Mouse (Mus musculus) embryonic facial prominence, embryonic 12.5 days (tissue): Measurements from ENCODE around the gene Morn1. TPM values are rescaled to one million over a fixed set of nuclear protein-coding genes. Genes with fewer than 3 reads are reported as not detected.

Experiments
- ATAC-seq: fragments of 200-750 bp; cut with Nextera tagmentation; 2 replicates; pipeline ENCODE4 v1.8.0; 2017; ENCODE audit not compliant: insufficient number of reproducible peaks, insufficient read depth, low FRiP score, low TSS enrichment
- H3K27ac ChIP-seq: fragments of 300-500 bp; sonication (generic); 2 replicates; pipeline ENCODE4 v1.5.1; 2016; ENCODE audit warnings: mild to moderate bottlenecking
- H3K27me3 ChIP-seq: fragments of 300-500 bp; sonication (generic); 2 replicates; pipeline ENCODE4 v1.6.1; 2016; ENCODE audit warnings: mild to moderate bottlenecking, moderate library complexity
- H3K36me3 ChIP-seq: fragments of 300-500 bp; sonication (generic); 2 replicates; pipeline ENCODE4 v1.6.1; 2016; ENCODE audit warnings: mild to moderate bottlenecking
- H3K4me1 ChIP-seq: fragments of 300-500 bp; sonication (generic); 2 replicates; pipeline ENCODE4 v1.6.1; 2016
- H3K4me2 ChIP-seq: fragments of 300-500 bp; sonication (generic); replicated peaks from 2 replicates; pipeline ENCODE4 v1.6.1; 2016; ENCODE audit warnings: mild to moderate bottlenecking, moderate library complexity
- H3K4me3 ChIP-seq: fragments of 300-500 bp; sonication (generic); 2 replicates; pipeline ENCODE4 v1.5.1; 2016; ENCODE audit warnings: mild to moderate bottlenecking
- H3K9ac ChIP-seq: fragments of 300-500 bp; sonication (generic); 2 replicates; pipeline ENCODE4 v1.6.1; 2016; ENCODE audit warnings: mild to moderate bottlenecking, moderate library complexity
- H3K9me3 ChIP-seq: fragments of 300-500 bp; sonication (generic); 2 replicates; pipeline ENCODE4 v1.6.1; 2016; ENCODE audit warnings: mild to moderate bottlenecking, moderate library complexity
- WGBS: fragments of 180-500 bp; shearing (Covaris S2); methylation state at CpG from one replicate; pipeline ENCODE4 v1.1.7; 2016; 5-methylcytosine and 5-hydroxymethylcytosine counted together
- polyA plus RNA-seq: library from polyadenylated mRNA; unstranded; fragments of >200 nt; fragmentation: Nextera tagmentation; extraction: Ambion mirVana; gene quantifications from 2 replicates; pipeline ENCODE4 v1.2.1, GENCODE M21; 2016

The Morn1 gene
- polyA plus RNA-seq, 1 experiment from 2014 or later = 7.7 TPM

DNA sequence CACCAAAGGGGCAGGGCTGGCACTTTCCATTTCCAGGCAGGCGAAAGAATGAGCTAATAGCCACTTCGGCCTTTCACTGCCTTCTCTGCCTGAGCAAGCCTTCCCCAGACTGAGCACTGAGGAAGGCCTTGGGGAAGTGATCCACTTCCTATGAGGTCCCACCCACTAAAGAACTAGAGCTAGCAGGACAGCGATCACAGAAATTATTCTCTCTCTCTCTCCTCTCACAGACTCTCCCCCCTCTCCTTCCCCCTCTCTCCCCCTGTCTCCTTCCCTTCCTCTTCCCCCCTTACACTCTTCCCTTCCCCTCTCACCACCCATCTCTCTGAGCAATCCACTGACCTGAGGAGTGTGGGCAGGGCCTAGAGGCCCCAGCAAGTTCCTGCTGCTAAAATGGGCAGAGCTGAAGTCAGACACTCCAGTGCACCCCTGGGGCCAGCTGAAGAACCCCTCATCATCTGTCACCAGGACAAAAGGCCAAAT lies 100.9 kb downstream of the Morn1 start:
- H3K9ac ChIP-seq = peak overlapping the region; percentile 15; the same call in 1 of the 2 replicates
- H3K36me3 ChIP-seq = no peaks in the 10 kb centered on the region
- ATAC-seq = no peak
- no peaks in the 10 kb centered on the region for H3K27me3 ChIP-seq
- no peaks in the 10 kb centered on the region for H3K9me3 ChIP-seq
- peak overlapping the region; percentile 72; the same call in 1 of the 2 replicates for H3K27ac ChIP-seq
- WGBS = 51% methylated on average over 3 of the region's 3 CpGs
- no peak overlapping the region for H3K4me3 ChIP-seq
- no peak overlapping the region for H3K4me2 ChIP-seq
- H3K4me1 ChIP-seq = peaks cover 76% of the 10 kb centered on the region

GRCm38 (mm10) chr4:155188341-155188740 lies 102.0 kb downstream of the Morn1 start:
- H3K36me3 ChIP-seq = no peaks in the 10 kb centered on the region
- H3K9ac ChIP-seq = no peak overlapping the region
- ATAC-seq = no peak
- WGBS = 8% methylated on average over 8 of the region's 8 CpGs
- no peaks in the 10 kb centered on the region for H3K27me3 ChIP-seq
- no peaks in the 10 kb centered on the region for H3K9me3 ChIP-seq
- peak overlapping the region; percentile 72; the same call in 1 of the 2 replicates for H3K27ac ChIP-seq
- H3K4me2 ChIP-seq = no peak overlapping the region
- H3K4me1 ChIP-seq = peaks cover 81% of the 10 kb centered on the region
- no peak overlapping the region for H3K4me3 ChIP-seq

GRCm38 (mm10) chr4:155188803-155189202 lies 102.4 kb downstream of the Morn1 start:
- H3K27me3 ChIP-seq = no peaks in the 10 kb centered on the region
- H3K9me3 ChIP-seq = no peaks in the 10 kb centered on the region
- H3K9ac ChIP-seq = no peak overlapping the region
- no peak for ATAC-seq
- H3K36me3 ChIP-seq = no peaks in the 10 kb centered on the region
- H3K4me1 ChIP-seq = peaks cover 82% of the 10 kb centered on the region
- H3K4me3 ChIP-seq = no peak overlapping the region
- H3K4me2 ChIP-seq = no peak overlapping the region
- peak overlapping the region; percentile 3; the same call in 1 of the 2 replicates for H3K27ac ChIP-seq

GRCm38 (mm10) chr4:155189711-155190139 lies 103.3 kb downstream of the Morn1 start:
- Histone ChIP-seq H3K4me2 (peak overlapping the region; percentile 16; the same call in 1 of the 2 replicates), H3K9me3 (no peaks in the 10 kb centered on the region), H3K9ac (peak overlapping the region; percentile 25; the same call in 1 of the 2 replicates), H3K36me3 (no peaks in the 10 kb centered on the region), H3K27ac (peak overlapping the region; percentile 77), H3K4me3 (no peak overlapping the region), H3K27me3 (no peaks in the 10 kb centered on the region), H3K4me1 (peaks cover 72% of the 10 kb centered on the region)
- no peak for ATAC-seq
- 4% methylated on average over 4 of the region's 4 CpGs for WGBS

- ATAC-seq = no peak
- Histone ChIP-seq H3K4me3 (no peak overlapping the region), H3K4me1 (peaks cover 70% of the 10 kb centered on the region)
Measured at GRCm38 (mm10) chr4:155190275-155190674, 103.9 kb downstream of the Morn1 start.

More at GRCm38 (mm10) chr4:155190275-155190674, 103.9 kb downstream of the Morn1 start:
- 33% methylated on average over 7 of the region's 7 CpGs for WGBS
- Histone ChIP-seq H3K27ac (peak overlapping the region; percentile 77; the same call in 1 of the 2 replicates), H3K4me2 (0 out of 2 replicates have a peak overlapping the region, but pooled peaks have one; percentile 16), H3K27me3 (no peaks in the 10 kb centered on the region), H3K9ac (0 out of 2 replicates have a peak overlapping the region, but pooled peaks have one; percentile 25), H3K9me3 (no peaks in the 10 kb centered on the region), H3K36me3 (no peaks in the 10 kb centered on the region)

Other genes with a start within 250 kb of the Morn1 start
- 0.24 and 0.38 TPM in 2 replicates for gene Ttc34, start 249.1 kb upstream of the Morn1 start, polyA plus RNA-seq
- 0.11 and 0.18 TPM in 2 replicates for gene Mmel1, start 217.0 kb upstream of the Morn1 start, polyA plus RNA-seq
- 45.7 and 47.8 TPM in 2 replicates for gene Fam213b, start 187.4 kb upstream of the Morn1 start, polyA plus RNA-seq
- gene Tnfrsf14, start 158.0 kb upstream of the Morn1 start, polyA plus RNA-seq = 1.2 TPM in 2 replicates
- gene Hes5, start 125.7 kb upstream of the Morn1 start, polyA plus RNA-seq = 29.6 and 37.3 TPM in 2 replicates
- gene Pank4, start 122.5 kb upstream of the Morn1 start, polyA plus RNA-seq = 56.0 and 62.2 TPM in 2 replicates
- gene Plch2, start 29.8 kb upstream of the Morn1 start, polyA plus RNA-seq = 3.6 and 5.7 TPM in 2 replicates
- 23.3 and 23.7 TPM in 2 replicates for gene Pex10, start 19.6 kb upstream of the Morn1 start, polyA plus RNA-seq
- gene Rer1, start 195 bp upstream of the Morn1 start, polyA plus RNA-seq = 139 and 143 TPM in 2 replicates
- gene Ski, start 136.0 kb downstream of the Morn1 start, polyA plus RNA-seq = 16.8 and 17.7 TPM in 2 replicates
- 85.1 and 87.4 TPM in 2 replicates for gene Faap20, start 163.2 kb downstream of the Morn1 start, polyA plus RNA-seq